Mouse (Mus musculus) B cell, adult 2 months (primary cell): ENCODE measurements at regions not wholly inside any gene's neighbourhood (a gene's known extent, or its start where the extent isn't known, plus 50 kb on each side); places are given as distances from the start of the nearest gene placed in this dataset.
"Not testable (repeated sequence)": the region's sequence is repeated elsewhere in the genome, so short reads cannot be mapped to it uniquely, and the experiment has no call there.

Experiments
- DNase-seq, 2 experiments: peaks; one replicate each; pipeline ENCODE4 v3.0.0; 2022

DNA sequence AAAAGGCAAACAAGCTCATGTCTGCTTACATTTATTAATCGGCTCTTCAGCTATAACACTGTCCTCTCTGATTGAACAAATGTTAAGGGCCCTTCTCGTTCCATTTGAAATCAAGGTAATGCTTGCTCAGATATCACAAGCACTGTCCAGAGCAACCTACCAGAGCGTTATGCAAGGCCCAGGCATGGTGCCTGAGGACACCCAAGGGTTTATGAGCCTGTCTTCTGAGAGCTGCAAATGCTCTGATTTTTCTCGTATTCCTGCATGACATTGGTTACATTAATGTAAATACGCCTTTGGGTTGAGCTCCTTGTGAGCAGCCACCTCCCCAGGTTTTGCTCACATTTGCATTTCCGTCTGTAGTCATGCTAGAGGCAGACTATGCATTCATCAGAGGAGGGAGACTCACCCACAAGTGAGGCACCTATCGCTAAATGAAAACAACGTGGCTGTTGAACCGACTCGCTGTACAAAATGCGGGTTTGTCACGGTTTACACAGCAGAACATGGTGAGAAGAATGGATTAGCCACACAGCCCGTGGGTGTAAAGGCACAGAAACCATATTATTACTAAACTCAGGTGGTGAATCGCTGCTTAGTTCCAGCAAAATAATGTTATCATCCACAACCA is 152.7 kb upstream of the Ipo5 start:
- no peak for DNase-seq

DNA sequence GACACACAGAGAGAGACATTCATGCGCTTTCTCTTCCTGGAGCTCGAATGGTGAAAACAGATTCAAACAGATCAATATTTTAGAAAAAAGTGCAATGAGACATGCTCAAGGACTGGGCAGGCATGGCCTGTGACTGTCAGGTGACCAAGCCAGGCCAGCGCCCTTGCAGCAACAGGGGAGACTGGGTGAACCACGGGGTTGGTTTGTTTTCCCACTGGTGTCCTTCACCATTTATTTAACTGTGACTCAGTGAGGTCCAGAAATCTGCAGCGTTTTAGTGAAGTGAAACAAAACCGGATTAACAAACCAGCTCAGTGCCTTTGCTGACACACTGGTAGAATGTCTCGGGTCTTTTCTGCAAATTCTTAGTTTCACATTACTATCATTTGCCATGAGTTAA is 148.9 kb upstream of the Ipo5 start:
- DNase-seq, result no peak

DNA sequence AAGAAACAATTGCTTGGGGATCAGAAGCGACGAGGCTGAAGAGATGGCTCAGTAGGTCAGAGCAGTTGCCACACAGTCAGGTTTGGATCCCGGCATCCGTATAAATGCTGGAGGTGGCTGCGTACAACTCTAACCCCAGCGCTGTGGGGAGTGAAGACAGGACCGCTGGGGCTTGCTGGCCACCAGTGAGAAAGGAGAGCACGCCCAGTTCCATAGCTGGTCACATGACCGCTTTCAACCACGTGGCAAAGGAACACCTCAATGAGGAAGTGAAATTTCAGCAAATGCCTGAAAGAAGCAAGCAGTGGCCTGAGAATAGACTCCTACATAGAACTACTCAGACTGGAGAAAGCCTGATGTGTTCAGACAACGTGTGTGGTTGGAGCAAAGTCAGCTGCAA is 148.3 kb upstream of the Ipo5 start:
- no peak for DNase-seq

DNA sequence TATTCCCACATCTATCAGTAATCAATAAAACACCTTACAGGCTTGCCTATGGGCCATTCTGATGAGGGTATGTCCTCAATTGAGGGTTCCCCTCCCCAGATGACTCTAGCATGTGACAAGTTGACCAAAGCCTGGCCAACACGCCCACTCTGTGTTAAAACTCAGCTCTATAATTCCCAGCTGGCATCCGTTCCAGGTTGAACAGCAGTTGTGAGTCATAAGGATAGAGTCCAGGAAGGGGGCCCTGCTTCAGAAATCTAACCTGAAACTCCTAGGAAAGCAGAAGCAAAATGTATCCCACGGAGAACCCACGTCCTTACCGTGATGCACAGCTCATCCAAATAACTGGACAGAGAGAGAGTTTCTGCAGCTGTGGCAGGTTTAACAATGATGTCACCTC is 147.2 kb upstream of the Ipo5 start:
- DNase-seq, result no peak

DNA sequence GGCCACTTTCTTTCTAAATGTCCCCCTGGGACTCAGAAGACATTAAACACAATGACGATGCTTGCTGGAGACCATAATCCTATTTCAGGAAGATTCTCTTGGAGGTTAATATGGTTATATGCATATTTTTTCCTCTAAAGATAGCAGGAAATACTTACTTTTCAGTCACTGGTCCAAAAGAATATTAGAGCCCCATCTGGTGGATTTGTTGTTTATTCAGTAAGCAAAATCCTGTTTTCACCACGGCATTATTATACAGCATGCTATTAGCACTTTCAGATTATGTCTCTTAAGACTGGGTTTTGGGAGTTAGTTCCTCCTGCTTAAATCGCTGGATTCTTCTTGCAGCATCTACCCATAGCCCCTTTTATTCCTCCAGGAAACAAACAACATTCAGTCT is 146.6 kb upstream of the Ipo5 start:
- DNase-seq, result no peak

DNA sequence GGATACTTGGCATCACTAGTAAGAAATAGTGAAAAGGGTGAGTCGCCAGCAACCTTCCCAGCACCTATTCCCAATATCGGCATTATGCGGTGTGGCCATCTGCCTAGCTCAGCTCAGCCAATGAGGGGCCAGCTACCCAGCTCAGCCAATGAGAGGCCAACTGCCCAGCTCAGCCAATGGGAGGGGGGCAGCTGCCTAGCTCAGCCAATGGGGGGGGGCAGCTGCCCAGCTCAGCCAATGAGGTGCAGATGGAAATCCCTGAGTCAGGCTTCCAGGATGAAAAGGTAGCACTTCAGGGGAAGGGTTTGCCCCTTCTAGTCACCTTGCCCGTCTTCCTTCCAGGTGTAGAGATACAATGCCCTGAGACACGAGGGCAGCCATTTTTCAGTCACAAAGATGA is 144.6 kb upstream of the Ipo5 start:
- DNase-seq, result no peak

DNA sequence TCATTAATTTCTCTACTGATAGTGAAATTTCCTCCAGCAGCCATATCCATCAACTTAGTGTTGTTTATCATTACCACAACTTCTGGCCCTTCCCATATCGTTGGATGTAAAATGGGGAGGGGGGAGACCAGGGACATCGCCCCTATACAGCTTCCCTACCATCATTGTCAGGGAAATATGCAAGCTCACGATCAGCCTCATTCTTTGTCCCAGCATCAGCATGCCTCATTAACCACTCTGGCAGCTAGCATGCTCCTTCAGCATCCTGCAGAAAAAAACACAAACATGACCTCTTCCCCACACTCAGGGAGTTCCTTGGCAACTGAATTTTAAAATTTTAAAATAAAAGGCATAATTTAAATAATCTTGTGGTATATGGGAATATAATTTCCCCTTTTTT is 140.4 kb upstream of the Ipo5 start:
- DNase-seq, result no peak

DNA sequence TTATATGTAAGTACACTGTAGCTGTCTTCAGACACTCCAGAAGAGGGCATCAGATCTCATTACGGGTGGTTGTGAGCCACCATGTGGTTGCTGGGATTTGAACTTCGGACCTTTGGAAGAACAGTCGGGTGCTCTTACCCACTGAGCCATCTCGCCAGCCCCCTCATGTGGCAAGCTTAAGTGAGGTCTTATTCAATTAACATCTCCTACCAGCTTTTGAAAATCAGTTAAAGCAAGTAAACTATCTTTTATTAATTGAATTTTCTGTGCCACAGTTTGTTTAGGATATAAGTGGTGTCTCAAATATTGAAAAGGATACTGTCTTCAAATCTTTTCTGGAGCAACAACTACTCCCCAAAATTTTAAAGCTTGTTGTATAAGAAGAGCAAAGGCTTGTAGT is 138.0 kb upstream of the Ipo5 start:
- not testable (repeated sequence) for DNase-seq

DNA sequence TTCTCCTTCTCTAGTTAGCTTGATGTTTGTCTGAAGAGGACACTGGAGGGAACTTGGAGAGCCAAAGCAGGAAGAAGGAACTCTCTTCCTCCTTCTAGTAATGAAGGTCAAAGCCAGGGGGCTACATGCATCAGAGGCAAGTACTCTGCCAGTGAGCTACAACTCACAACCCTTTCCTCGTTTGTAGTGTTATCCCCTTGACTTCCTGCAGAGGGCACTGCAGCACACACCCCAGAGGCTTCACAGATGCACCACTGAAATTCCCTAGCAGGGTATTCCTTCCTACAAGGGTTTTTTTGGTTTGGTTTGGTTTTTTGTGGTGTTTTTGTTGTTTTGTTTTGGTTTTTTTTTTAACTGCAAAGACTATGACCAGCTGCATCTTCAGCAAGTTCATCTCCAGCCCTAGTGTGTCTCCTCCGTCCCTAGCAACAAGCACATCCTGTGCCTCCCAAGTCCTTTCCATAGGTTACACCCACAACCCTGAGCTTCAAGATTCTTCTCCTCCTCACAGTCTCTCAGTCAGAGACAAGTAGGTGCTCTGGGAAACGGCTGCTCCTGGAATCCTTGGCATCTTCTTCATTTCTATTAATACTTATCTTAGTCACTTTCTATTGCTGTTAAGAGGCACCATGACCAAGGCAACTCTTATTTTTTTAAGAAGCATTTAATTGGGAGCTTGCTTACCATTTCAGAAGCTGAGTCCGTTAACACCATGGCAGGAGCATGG is 119.0 kb upstream of the Ipo5 start:
- DNase-seq, result peak; percentile 7 to 13

DNA sequence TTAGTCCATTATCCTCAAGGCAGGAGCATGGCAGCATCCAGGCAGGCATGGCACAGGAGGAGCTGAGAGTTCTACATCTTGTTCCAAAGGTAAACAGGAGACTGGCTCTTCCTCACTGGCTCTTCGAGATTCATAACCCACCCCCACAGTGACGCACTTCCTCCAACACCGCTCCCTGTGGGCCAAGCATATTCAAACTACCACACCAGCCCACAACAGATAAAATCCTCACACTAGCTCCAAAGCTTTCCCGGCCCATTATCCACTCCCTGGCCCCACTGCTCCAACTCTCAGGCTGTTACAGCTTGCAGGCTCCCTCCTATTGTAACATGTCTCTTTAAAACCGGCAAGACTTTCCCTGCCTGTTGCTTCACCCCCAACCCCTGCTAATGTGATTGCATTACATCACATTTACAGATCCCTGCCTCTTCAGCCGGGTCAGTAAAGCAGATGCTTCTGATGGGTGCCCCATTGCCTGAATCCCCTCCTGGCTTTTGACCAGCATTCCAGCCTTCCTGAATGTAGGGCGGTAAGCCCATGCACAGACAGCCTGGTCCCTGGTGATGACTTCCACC is 113.0 kb upstream of the Ipo5 start:
- no peak for DNase-seq

DNA sequence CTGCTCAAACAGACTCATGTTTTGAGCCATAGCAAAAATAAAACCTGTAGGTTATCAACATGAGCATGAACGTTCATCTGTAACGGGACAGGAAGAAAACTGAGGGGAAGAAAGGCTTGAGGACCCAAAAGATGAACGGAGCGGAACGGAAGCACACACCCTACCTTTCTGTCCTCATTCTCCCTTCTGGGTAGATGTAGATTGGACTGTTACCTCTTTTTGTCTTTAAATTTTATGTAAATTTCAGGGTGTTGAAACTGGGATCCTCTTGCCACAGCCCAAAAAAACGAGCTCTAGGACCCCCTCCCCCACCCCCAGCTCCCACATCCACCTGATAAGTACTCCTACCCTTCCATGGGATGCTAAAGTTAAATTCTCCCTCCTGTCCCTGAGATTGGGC is 107.8 kb upstream of the Ipo5 start:
- no peak for DNase-seq

DNA sequence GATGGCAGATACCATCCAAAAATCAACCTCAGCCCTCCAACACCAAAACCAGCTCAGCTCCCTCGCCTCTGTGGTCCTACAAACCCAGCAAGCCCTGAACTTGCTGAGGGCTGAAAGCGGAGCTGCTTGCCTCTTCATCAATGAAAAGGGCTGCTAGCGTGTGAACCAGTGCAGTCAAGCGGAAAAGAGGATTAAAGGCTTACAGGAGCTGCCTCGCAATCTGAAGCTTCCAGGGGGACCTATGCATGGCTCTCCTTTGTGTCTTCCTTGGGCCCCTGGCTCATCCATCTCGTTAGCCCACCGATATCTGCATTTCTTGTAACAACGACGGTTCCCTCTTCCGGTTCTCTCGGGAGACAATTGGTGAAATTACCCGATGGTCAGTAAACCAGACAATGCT is 107.3 kb upstream of the Ipo5 start:
- DNase-seq, result no peak

DNA sequence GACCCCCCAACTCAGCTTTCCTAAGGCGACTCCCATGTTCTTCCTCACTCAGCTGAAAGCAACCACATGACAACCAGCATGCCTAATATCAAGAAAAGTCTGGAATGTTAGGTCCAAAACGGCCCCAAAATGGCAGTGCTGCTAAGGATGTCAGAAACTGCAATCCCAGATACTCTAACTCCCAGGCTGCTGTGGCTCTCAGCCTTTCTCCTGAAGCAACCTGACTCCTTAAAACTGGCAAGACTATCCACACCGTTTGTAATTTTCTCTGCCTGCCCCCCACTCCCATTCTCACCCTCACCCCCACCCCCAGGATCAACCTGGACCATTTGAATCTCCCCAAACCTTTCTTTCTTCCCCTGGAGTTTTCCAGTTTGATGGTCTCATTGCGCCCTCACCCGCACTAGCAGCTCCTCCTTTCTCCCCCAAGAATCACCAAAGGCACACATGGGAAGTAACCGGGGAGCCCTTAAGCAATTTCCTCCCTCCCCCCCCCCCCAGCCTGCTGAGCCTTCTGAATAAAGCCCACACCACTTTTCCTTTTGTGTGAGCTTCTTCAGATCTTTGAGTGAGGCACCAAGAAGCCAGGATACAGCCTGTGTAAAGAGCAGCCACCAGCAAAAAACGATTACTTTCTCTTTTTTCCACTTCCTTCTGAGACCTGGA is 106.7 kb upstream of the Ipo5 start:
- DNase-seq, result no peak

DNA sequence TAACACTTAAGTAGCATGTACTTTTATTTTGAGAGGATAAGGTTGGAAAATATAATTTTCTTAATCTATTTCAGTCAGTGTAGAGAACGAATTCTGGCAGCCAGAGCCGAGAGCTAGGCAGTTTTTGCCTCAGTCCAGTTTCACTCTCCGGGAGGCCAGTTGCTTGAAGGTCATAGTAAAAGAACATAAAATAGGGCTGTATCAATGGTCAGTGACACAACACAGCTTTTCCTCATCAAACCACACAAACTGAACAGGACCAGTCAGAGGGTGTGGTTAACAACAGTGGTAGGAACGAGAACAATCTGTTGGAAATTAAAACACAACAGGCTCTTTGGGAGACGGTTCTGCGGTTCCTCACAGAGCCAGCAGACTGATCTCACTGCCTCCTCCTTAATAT is 105.9 kb upstream of the Ipo5 start:
- no peak for DNase-seq

DNA sequence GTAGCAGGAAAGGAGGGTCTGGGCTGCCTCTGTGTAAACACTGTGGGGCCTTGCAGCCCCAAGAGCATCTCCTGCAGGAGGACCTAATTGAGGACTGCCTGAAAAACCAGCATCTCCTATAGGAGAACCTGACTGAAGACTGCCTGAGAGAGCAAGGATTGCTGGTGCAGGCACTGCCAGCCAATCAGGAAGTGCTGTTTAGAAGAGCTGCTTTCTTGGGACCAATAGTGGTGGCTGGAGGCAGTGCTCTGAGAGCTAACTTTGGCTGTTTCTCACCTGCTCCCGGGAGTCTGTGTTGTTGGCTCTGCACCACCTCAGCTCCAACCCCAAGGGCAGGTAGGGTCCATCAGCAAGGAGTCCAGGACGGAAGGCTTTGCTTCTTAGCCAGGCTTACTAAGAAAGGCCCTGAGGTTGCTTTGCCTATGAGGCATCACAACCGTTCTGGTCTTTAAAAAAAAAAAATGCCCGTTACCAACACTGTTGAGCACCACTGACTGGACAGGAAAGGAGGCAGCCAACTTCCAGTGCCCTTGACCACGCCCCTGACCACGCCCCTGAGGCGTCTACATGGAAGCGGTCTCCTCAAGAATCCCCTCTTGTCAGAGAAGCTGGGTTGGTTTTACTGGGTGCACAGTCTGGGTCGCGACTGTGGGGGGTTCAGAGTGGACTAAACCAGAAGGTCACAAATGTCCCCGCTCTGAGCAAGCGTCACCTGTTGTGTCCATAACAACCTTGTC is 105.0 kb upstream of the Ipo5 start:
- not testable (repeated sequence) for DNase-seq

DNA sequence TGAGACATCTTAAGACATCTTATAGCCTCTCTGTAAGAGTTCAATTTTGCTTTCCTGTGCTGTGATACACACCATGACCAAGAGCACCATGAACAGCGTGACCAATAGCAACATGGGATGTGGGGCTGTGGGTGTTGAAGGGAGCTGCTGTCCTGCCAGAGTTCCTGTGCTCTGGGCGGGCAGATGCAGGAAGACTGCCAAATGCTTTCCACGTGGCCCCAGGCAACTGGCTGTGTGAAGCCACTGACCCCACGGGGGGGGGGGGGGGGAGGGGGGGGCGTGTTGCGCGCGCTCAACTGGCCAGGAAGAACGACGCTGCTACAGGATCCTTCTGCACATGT is 104.5 kb upstream of the Ipo5 start:
- DNase-seq, result no peak

DNA sequence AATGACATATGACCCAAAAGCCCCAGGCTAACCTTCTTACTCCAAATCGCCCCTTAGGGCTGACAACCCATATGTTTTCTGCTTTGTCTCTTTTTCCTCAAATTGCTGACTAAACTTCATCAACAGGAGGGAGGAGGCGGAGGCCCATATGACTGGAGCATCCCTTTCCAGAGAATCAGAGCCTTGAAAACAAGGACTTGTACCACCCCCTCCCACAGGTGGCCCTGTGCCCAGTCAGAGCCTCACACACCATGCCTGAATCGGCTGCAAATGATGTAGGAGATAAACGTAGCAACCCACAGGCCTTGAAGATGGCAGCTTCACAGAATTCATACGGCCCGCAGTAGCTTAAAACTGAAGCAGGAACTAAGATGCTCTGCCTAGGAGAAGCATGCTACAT is 101.7 kb upstream of the Ipo5 start:
- no peak for DNase-seq

DNA sequence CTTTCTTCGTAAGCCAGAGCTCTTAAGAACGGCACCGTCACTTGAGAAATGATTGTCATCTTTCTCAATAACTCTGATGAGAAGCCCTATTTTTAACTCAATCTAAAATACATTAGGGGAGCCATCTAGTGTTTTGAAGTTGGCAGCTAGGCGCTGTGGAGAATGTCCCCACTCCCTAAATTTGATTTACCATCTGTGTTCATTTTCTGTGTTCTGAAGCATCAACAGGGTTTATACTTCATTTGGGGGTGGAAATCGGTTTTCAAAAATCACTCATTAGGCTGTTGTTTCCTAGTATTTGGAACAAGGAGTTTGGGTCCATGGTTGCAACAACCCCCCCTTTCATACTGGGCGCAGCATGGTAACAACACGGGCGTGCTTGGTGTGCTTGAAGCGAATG is 97.1 kb upstream of the Ipo5 start:
- no peak for DNase-seq

DNA sequence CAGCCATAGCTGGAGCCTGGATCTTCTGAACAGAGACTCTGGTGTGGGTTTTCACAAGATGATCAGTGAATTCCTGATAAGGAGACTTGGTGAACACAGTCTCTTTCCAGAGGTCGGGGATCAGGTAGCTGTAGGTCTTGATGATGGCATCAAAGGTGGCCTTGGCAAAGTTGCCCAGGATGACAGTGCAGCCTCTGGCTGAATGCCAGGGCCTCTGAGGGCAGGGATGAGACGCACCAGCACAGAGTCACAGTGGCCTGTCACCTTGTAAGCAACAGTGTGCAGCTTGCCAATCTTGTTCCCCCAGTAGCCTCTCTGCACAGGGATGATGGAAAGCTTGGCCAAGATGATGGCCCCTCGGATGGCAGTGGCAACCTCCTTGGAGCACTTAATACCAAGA is 95.9 kb upstream of the Ipo5 start:
- DNase-seq, result not testable (repeated sequence)

DNA sequence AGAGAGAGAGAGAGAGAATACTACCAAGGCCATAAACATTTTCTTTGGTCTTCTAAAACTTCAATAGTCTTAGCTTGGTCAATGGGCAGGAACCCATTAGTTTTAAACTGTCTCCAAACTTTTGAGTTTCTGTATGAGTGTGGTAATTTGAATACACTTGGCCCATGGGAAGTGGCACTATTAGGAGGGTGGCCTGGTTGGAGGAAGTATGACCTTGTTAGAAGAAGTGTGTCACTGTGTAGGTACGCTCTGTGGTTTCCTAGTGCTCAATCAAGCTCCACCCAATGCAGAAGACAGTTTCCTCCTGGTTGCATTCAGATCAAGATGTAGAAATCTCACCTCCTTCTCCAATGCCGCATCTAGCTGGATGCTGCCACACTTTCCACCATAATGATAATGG is 94.5 kb upstream of the Ipo5 start:
- no peak for DNase-seq

DNA sequence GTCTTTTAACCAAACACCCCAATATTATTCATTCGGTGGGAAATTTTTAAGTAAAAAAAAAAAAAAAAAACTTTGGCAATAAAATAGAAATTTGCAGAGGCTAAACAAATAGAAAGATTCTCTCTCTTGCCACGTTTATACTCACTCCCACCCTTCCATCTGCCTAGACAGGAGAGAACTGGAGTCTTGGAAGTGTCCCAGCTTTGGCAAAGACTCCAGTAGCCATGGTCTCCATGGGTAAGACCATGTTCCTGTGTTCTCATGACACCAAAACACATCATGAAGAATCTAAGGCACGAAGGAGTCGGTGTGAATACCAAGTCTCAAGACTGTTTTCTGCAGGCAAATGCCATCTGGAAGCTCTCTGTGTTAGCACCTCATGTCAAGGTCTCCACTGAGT is 84.8 kb upstream of the Ipo5 start:
- no peak for DNase-seq

DNA sequence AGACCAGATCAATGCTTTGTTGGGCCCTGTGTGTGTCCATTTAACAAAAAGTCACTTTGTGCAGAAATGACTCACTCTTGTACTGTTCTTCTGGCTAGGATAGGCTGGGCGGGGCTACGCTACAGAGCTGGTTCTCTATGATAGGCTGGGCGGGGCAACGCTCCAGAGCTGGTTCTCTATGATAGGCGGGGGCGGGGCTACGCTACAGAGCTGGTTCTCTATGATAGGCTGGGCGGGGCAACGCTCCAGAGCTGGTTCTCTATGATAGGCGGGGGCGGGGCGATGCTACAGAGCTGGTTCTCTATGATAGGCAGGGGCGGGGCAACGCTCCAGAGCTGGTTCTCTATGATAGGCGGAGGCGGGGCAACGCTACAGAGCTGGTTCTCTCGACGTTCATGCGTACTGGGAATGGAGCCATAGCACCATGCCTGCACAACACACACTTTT is 80.6 kb upstream of the Ipo5 start:
- DNase-seq, result not testable (repeated sequence)

DNA sequence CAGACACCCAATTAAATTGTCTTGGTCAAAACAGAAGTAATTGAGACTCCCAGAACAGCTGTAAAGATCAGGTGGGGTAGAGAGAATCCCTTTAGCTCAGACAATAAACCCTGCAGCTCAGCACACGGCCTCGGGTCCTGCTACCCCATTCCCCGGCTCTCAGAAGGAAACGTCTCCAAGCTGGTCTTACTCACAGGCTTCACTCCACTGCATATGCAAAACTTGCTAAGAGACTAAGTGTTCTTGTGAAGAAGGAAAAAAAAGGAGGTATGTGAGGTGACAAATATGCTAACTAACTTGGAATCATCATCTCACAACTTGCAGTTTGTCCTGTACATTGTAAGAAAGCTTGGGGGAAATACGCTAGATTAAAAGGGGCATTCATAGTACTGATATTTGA is 79.6 kb upstream of the Ipo5 start:
- no peak for DNase-seq
